Comparison of ENCODE assay signal across 10 mouse cellular contexts in the genomic region with DNA sequence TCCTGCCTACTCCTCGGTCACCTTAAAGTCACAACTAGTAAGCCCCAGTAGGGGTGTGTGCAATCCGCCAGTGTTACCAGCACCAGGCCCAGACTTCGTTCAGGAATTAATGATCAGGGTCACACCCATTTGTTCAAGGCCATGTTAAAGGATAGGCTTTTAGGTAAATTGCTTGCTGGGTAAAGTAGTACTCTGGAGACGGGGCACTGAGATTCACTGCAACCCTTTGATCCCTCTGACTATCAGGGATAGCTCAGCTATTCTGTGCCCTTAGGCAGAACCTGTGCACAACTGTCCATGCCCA. TPM values are rescaled to one million over a fixed set of nuclear protein-coding genes. Genes with fewer than 3 reads are reported as not detected.
DNase-seq lines count a peak whose midpoint lies in the region; ATAC-seq and TF ChIP-seq lines count a peak whose summit lies in the region.
"Had no signal": no experiment of that assay in that cellular context is flagged by ENCODE, and none has a peak within 500 bp of the region (broad histone marks: within the 10 kb centered on the region; RNA-seq: fewer than 3 reads in every experiment).

No protein-coding gene starts in this region.

- H3K27me3 ChIP-seq in heart, embryonic 10.5 days (ENCODE audit: insufficient read depth, poor library complexity, severe bottlenecking): no peaks in the 10 kb centered on the region
- H3K27me3 ChIP-seq in lung, embryonic 15.5 days: no peaks in the 10 kb centered on the region
- H3K27me3 ChIP-seq in embryonic facial prominence, embryonic 14.5 days (replicated peaks; ENCODE audit: control insufficient read depth, insufficient read depth, low read length): no peaks in the 10 kb centered on the region
- H3K27me3 ChIP-seq in liver, postnatal 0 days (ENCODE audit: insufficient read depth, low read length): no peaks in the 10 kb centered on the region

- 60% methylated on average over 4 of the region's 4 CpGs for WGBS in heart, embryonic 10.5 days
- WGBS in lung, embryonic 15.5 days: 64% methylated on average over 4 of the region's 4 CpGs
- WGBS in embryonic facial prominence, embryonic 14.5 days: 29% methylated on average over 4 of the region's 4 CpGs
- 73% methylated on average over 4 of the region's 4 CpGs for WGBS in liver, postnatal 0 days (ENCODE audit: insufficient replicate concordance)

- no peak overlapping the region for H3K4me2 ChIP-seq in lung, embryonic 15.5 days
- H3K4me2 ChIP-seq in embryonic facial prominence, embryonic 14.5 days (ENCODE audit: low read depth, low read length): 0 out of 2 replicates have a peak overlapping the region, but pooled peaks have one; percentile 2
- H3K4me2 ChIP-seq in liver, postnatal 0 days (ENCODE audit: low read depth, low read length): no peak overlapping the region

- DNase-seq in heart, embryonic 10.5 days (ENCODE audit: low spot score): no peak
- no peak for DNase-seq in heart, postnatal 36 days
- DNase-seq in lung, postnatal 36 days: no peak
- no peak for DNase-seq in embryonic facial prominence, embryonic 14.5 days (ENCODE audit: low spot score)
- DNase-seq in liver, postnatal 0 days: no peak
- no peak for DNase-seq in Muller cell, postnatal 12 days (ENCODE audit: inconsistent ontology term)
- DNase-seq in adrenal gland, postnatal 14 days: no peak
- DNase-seq: embryo, embryonic 11 days; kidney, postnatal 10 days had no signal

- no peaks in the 10 kb centered on the region for H3K9me3 ChIP-seq in heart, embryonic 10.5 days
- no peaks in the 10 kb centered on the region for H3K9me3 ChIP-seq in lung, embryonic 15.5 days
- H3K9me3 ChIP-seq in embryonic facial prominence, embryonic 14.5 days (ENCODE audit: control insufficient read depth, low read length): no peaks in the 10 kb centered on the region
- no peaks in the 10 kb centered on the region for H3K9me3 ChIP-seq in liver, postnatal 0 days (ENCODE audit: low read length)

- peak overlapping the region; percentile 90 for H3K27ac ChIP-seq in heart, embryonic 10.5 days
- peak overlapping the region; percentile 97 for H3K27ac ChIP-seq in lung, embryonic 15.5 days
- H3K27ac ChIP-seq in embryonic facial prominence, embryonic 14.5 days (replicated peaks; ENCODE audit: low read depth, low read length): peak overlapping the region; percentile 98
- peak overlapping the region; percentile 61; the same call in 1 of the 2 replicates for H3K27ac ChIP-seq in liver, postnatal 0 days (ENCODE audit: low read depth)

- TF ChIP-seq CTCF in liver, postnatal 0 days (IDR thresholded peaks at IDR 0.05; ENCODE audit: low read depth): no peak

- H3K4me3 ChIP-seq in heart, embryonic 10.5 days: no peak overlapping the region
- H3K4me3 ChIP-seq in lung, embryonic 15.5 days: no peak overlapping the region
- no peak overlapping the region for H3K4me3 ChIP-seq in embryonic facial prominence, embryonic 14.5 days (ENCODE audit: low read depth, low read length)
- H3K4me3 ChIP-seq in liver, postnatal 0 days (ENCODE audit: low read depth, low read length): no peak overlapping the region

- ATAC-seq in lung, embryonic 15.5 days (ENCODE audit: borderline replicate concordance, extremely low read depth, low FRiP score, low TSS enrichment): no peak
- ATAC-seq in embryonic facial prominence, embryonic 14.5 days (ENCODE audit: low read depth): no peak
- no peak for ATAC-seq in liver, postnatal 0 days

- intact Hi-C loops in heart, postnatal 36 days (cut with DNase I): loop anchor here (5.0 kb wide), 1 partner anchor 57 kb away; no protein-coding TSS in a partner anchor

- TF ChIP-seq EP300 in liver, postnatal 0 days (IDR thresholded peaks at IDR 0.05; ENCODE audit: low read depth): no peak

- peaks cover 71% of the 10 kb centered on the region for H3K4me1 ChIP-seq in heart, embryonic 10.5 days
- peaks cover 48% of the 10 kb centered on the region for H3K4me1 ChIP-seq in lung, embryonic 15.5 days
- peaks cover 55% of the 10 kb centered on the region for H3K4me1 ChIP-seq in embryonic facial prominence, embryonic 14.5 days (ENCODE audit: control insufficient read depth, insufficient read depth, low read length)
- H3K4me1 ChIP-seq in liver, postnatal 0 days (ENCODE audit: insufficient read depth): peaks cover 19% of the 10 kb centered on the region

- H3K9ac ChIP-seq in lung, embryonic 15.5 days: no peak overlapping the region
- H3K9ac ChIP-seq in embryonic facial prominence, embryonic 14.5 days (ENCODE audit: low read depth, low read length): no peak overlapping the region
- no peak overlapping the region for H3K9ac ChIP-seq in liver, postnatal 0 days (replicated peaks)

- H3K36me3 ChIP-seq in heart, embryonic 10.5 days: no peaks in the 10 kb centered on the region; the same call in 1 of the 2 replicates
- H3K36me3 ChIP-seq in lung, embryonic 15.5 days: no peaks in the 10 kb centered on the region
- no peaks in the 10 kb centered on the region for H3K36me3 ChIP-seq in embryonic facial prominence, embryonic 14.5 days (ENCODE audit: control insufficient read depth, insufficient read depth, low read length)
- no peaks in the 10 kb centered on the region; the same call in 1 of the 2 replicates for H3K36me3 ChIP-seq in liver, postnatal 0 days (replicated peaks; ENCODE audit: insufficient read depth, low read length)

RNA-seq across cellular contexts. Expression of gene Ddc, which starts 18.3 kb away (rescaled TPM):
- polyA plus RNA-seq in heart, embryonic 10.5 days (2016; fragmentation: Nextera tagmentation; extraction: Ambion mirVana): 34.5 and 42.8 TPM in 2 replicates
- 1 to 10 TPM; 2.1 to 2.4 TPM for total RNA-seq in heart, postnatal 36 days (2021)
- polyA plus RNA-seq in lung, embryonic 15.5 days (2015; fragmentation: Nextera tagmentation; extraction: Ambion mirVana): 15.4 and 16.4 TPM in 2 replicates
- polyA plus RNA-seq in embryonic facial prominence, embryonic 14.5 days (2014; fragmentation: Nextera tagmentation; extraction: Ambion mirVana): 32.5 and 48.4 TPM in 2 replicates
- 17.5 and 19.5 TPM in 2 replicates for polyA plus RNA-seq in liver, postnatal 0 days (2015; fragmentation: Nextera tagmentation; extraction: Ambion mirVana)
- 66.4 and 68.7 TPM in 2 replicates for total RNA-seq in adrenal gland, postnatal 14 days (2021)
